Mouse (Mus musculus) limb, embryonic 12.5 days (tissue): ENCODE data around the gene Gm5737. TPM values are rescaled to one million over a fixed set of nuclear protein-coding genes. Genes with fewer than 3 reads are reported as not detected.

Source experiments
- ATAC-seq: fragments of 200-750 bp; cut with Nextera tagmentation; 2 replicates; pipeline ENCODE4 v1.8.0; 2017; ENCODE audit warnings: low read depth, moderate TSS enrichment; ENCODE audit not compliant: insufficient number of reproducible peaks, insufficient read depth, low FRiP score, low TSS enrichment
- H3K27ac ChIP-seq: fragments of 300-500 bp; sonication (generic); 2 replicates; pipeline ENCODE4 v1.5.1; 2016; ENCODE audit warnings: mild to moderate bottlenecking, moderate library complexity
- H3K27me3 ChIP-seq: fragments of 300-500 bp; sonication (generic); 2 replicates; pipeline ENCODE4 v1.6.1; 2016; ENCODE audit warnings: mild to moderate bottlenecking, moderate library complexity
- H3K36me3 ChIP-seq: fragments of 300-500 bp; sonication (generic); 2 replicates; pipeline ENCODE4 v1.6.1; 2016; ENCODE audit warnings: mild to moderate bottlenecking, moderate library complexity
- H3K4me1 ChIP-seq: fragments of 300-500 bp; sonication (generic); replicated peaks from 2 replicates; pipeline ENCODE4 v1.6.1; 2016
- H3K4me2 ChIP-seq: fragments of 300-500 bp; sonication (generic); 2 replicates; pipeline ENCODE4 v1.6.1; 2016; ENCODE audit warnings: mild to moderate bottlenecking, moderate library complexity
- H3K4me3 ChIP-seq: fragments of 300-500 bp; sonication (generic); replicated peaks from 2 replicates; pipeline ENCODE4 v1.5.1; 2016; ENCODE audit warnings: mild to moderate bottlenecking
- H3K9ac ChIP-seq: fragments of 300-500 bp; sonication (generic); replicated peaks from 2 replicates; pipeline ENCODE4 v1.6.1; 2016; ENCODE audit warnings: mild to moderate bottlenecking, moderate library complexity
- H3K9me3 ChIP-seq: fragments of 300-500 bp; sonication (generic); 2 replicates; pipeline ENCODE4 v1.6.1; 2016; ENCODE audit warnings: mild to moderate bottlenecking, moderate library complexity
- WGBS: fragments of 180-500 bp; shearing (Covaris S2); methylation state at CpG from one replicate; pipeline ENCODE4 v1.1.7; 2016; 5-methylcytosine and 5-hydroxymethylcytosine counted together
- polyA plus RNA-seq: library from polyadenylated mRNA; unstranded; fragments of >200 nt; fragmentation: Nextera tagmentation; extraction: Ambion mirVana; gene quantifications from 2 replicates; pipeline ENCODE4 v1.2.1, GENCODE M21; 2016

Gm5737 gene
- polyA plus RNA-seq, 1 experiment from 2014 or later, result not detected

DNA sequence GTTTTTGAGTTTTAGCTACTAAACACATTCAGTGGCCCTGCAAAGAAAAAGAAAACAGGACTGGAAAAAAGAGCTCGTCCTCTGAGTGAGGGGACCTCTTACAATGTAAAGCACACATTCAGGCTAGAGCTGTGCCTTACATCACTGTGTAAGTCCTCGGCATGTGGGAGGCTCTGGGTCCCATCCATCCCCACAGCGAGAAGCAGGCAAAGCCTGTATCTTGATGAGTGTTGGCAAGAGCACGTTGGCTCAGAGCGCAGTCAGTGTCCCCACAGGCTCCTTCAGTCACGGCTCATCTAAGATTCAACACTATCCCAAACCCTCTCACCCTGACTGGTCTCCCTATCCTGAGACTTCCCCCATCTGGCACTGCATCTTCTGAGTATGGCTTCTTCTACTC, 66.1 kb downstream of the Gm5737 start:
- no peaks in the 10 kb centered on the region for H3K4me1 ChIP-seq
- H3K9me3 ChIP-seq, result no peaks in the 10 kb centered on the region
- H3K4me3 ChIP-seq, result no peak overlapping the region
- peaks cover 32% of the 10 kb centered on the region for H3K36me3 ChIP-seq
- H3K4me2 ChIP-seq, result no peak overlapping the region
- no peak for ATAC-seq
- 85% methylated on average over 6 of the region's 6 CpGs for WGBS
- no peak overlapping the region for H3K27ac ChIP-seq
- no peak overlapping the region for H3K9ac ChIP-seq
- no peaks in the 10 kb centered on the region for H3K27me3 ChIP-seq

DNA sequence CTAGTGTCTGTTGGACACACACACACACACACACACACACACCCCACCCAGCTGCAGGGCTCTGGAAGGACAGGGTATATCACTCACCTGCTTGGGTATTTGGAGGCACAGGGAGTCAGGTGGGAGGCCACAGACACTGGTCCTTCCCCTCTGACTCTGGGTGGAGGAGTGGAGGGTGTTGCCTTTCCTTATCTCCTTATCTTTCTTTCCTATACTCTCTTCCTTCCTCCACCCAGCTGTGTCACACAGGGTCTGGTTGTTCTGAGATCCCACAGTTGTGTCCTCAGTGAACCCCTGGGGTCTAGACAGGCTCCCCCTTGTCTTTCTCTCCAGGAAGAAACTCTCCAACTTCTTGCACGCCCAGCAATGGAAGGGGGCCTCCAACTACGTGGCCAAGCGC, 67.8 kb downstream of the Gm5737 start:
- H3K9me3 ChIP-seq, result peaks cover 4% of the 10 kb centered on the region; the same call in 1 of the 2 replicates
- H3K9ac ChIP-seq, result no peak overlapping the region
- no peaks in the 10 kb centered on the region for H3K4me1 ChIP-seq
- H3K4me3 ChIP-seq, result no peak overlapping the region
- no peaks in the 10 kb centered on the region for H3K27me3 ChIP-seq
- 82% methylated on average over 3 of the region's 3 CpGs for WGBS
- no peak for ATAC-seq
- no peak overlapping the region for H3K4me2 ChIP-seq
- H3K27ac ChIP-seq, result no peak overlapping the region
- peaks cover 48% of the 10 kb centered on the region for H3K36me3 ChIP-seq

DNA sequence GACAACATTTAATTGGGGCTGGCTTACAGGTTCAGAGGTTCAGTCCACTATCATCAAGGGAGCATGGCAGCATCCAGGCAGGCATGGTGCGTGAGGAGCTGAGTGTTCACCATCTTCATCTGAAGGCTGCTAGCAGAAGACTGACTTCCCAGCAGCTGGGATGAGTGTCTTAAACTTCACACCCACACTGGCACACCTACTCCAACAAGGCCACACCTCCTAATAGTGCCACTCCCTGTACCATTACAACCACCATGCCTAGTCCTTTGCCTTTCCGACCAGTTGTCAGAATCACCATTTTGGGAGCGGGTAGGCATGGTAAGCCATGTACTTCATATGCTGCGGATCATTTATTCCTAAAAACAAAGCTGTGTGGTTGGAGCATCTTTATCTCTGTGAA, 68.6 kb downstream of the Gm5737 start:
- Histone ChIP-seq H3K36me3 (peaks cover 56% of the 10 kb centered on the region), H3K27ac (no peak overlapping the region), H3K4me2 (no peak overlapping the region), H3K9ac (no peak overlapping the region), H3K4me3 (no peak overlapping the region), H3K27me3 (no peaks in the 10 kb centered on the region), H3K9me3 (peaks cover 4% of the 10 kb centered on the region; the same call in 1 of the 2 replicates), H3K4me1 (no peaks in the 10 kb centered on the region)
- 96% methylated on average over 4 of the region's 4 CpGs for WGBS
- no peak for ATAC-seq

Other genes starting within 250 kb of the Gm5737 start
- 181 and 186 TPM in 2 replicates for gene Uqcrc2, start 177.2 kb upstream of the Gm5737 start, polyA plus RNA-seq
- 0.37 and 0.49 TPM in 2 replicates for gene Pdzd9, start 142.0 kb upstream of the Gm5737 start, polyA plus RNA-seq
- gene Mosmo, start 134.7 kb upstream of the Gm5737 start, polyA plus RNA-seq, result 15.9 and 18.2 TPM in 2 replicates
- gene Vwa3a, start 73.0 kb upstream of the Gm5737 start, polyA plus RNA-seq, result 0.24 and 0.28 TPM in 2 replicates
- gene Eef2k, start 30.5 kb downstream of the Gm5737 start, polyA plus RNA-seq, result 31.5 and 31.8 TPM in 2 replicates
- 43.9 and 45.0 TPM in 2 replicates for gene Polr3e, start 105.4 kb downstream of the Gm5737 start, polyA plus RNA-seq
- gene Cdr2, start 169.9 kb downstream of the Gm5737 start, polyA plus RNA-seq, result 15.8 and 16.0 TPM in 2 replicates
- gene Mfsd13b, start 170.1 kb downstream of the Gm5737 start, polyA plus RNA-seq, result 0.12 and 0.18 TPM in 2 replicates
- gene Mettl9, start 222.1 kb downstream of the Gm5737 start, polyA plus RNA-seq, result 309 and 334 TPM in 2 replicates